Mouse (Mus musculus): ENCODE data around the gene Vps37d. TPM values are rescaled to one million over a fixed set of nuclear protein-coding genes. Genes with fewer than 3 reads are reported as not detected.
A peak's percentile ranks its signal among the peaks of the same experiment; 100 is the strongest.
"Not testable (repeated sequence)": the region's sequence is repeated elsewhere in the genome, so short reads cannot be mapped to it uniquely, and the experiment has no call there.

Gene Vps37d
- polyA plus RNA-seq, 1 experiment from 2014 or later = 7.1 TPM

GRCm38 (mm10) chr5:135070448-135070847 lies 7.6 kb downstream of the Vps37d start:
- Histone ChIP-seq H3K4me3 (no peak overlapping the region), H3K27ac (no peak overlapping the region), H3K27me3 (ENCODE audit: insufficient read depth, poor library complexity, severe bottlenecking) (peaks cover 11% of the 10 kb centered on the region), H3K9me3 (no peaks in the 10 kb centered on the region), H3K36me3 (peaks cover 29% of the 10 kb centered on the region), H3K4me1 (peaks cover 19% of the 10 kb centered on the region)
- WGBS = 76% methylated on average over 3 of the region's 3 CpGs
- no peak for DNase-seq (ENCODE audit: low spot score)

GRCm38 (mm10) chr5:135066008-135066407 lies 12.1 kb downstream of the Vps37d start:
- Histone ChIP-seq H3K4me3 (no peak overlapping the region), H3K36me3 (peaks cover 40% of the 10 kb centered on the region), H3K9me3 (no peaks in the 10 kb centered on the region), H3K27me3 (ENCODE audit: insufficient read depth, poor library complexity, severe bottlenecking) (no peaks in the 10 kb centered on the region), H3K27ac (no peak overlapping the region), H3K4me1 (peaks cover 22% of the 10 kb centered on the region; the same call in 1 of the 2 replicates)
- 86% methylated on average over 3 of the region's 3 CpGs for WGBS
- no peak for DNase-seq (ENCODE audit: low spot score)

- not testable (repeated sequence) for H3K27me3 ChIP-seq (ENCODE audit: insufficient read depth, poor library complexity, severe bottlenecking); DNase-seq (ENCODE audit: low spot score); H3K9me3 ChIP-seq
- Histone ChIP-seq H3K36me3 (peaks cover 50% of the 10 kb centered on the region), H3K4me3 (peak within 1 kb of the TSS; percentile 86), H3K27ac (peak within 1 kb of the TSS; percentile 88), H3K4me1 (peaks cover 22% of the 10 kb centered on the region; the same call in 1 of the 2 replicates)
- 70% methylated on average over 9 of the region's 9 CpGs for WGBS
Observed at GRCm38 (mm10) chr5:135064909-135065446, 13.1 kb downstream of the Vps37d start, which contains the start of gene Bud23. TSS of gene Bud23 (minus strand) at chr5:135064959.

- Histone ChIP-seq H3K27ac (peak overlapping the region; percentile 88), H3K36me3 (peaks cover 56% of the 10 kb centered on the region), H3K4me3 (peak overlapping the region; percentile 86), H3K9me3 (no peaks in the 10 kb centered on the region), H3K27me3 (ENCODE audit: insufficient read depth, poor library complexity, severe bottlenecking) (no peaks in the 10 kb centered on the region), H3K4me1 (peaks cover 22% of the 10 kb centered on the region; the same call in 1 of the 2 replicates)
- DNase-seq (ENCODE audit: low spot score) = no peak
- under 1% methylated on average over 40 of the region's 40 CpGs for WGBS
Observed at GRCm38 (mm10) chr5:135064382-135064766, 13.7 kb downstream of the Vps37d start.

DNA sequence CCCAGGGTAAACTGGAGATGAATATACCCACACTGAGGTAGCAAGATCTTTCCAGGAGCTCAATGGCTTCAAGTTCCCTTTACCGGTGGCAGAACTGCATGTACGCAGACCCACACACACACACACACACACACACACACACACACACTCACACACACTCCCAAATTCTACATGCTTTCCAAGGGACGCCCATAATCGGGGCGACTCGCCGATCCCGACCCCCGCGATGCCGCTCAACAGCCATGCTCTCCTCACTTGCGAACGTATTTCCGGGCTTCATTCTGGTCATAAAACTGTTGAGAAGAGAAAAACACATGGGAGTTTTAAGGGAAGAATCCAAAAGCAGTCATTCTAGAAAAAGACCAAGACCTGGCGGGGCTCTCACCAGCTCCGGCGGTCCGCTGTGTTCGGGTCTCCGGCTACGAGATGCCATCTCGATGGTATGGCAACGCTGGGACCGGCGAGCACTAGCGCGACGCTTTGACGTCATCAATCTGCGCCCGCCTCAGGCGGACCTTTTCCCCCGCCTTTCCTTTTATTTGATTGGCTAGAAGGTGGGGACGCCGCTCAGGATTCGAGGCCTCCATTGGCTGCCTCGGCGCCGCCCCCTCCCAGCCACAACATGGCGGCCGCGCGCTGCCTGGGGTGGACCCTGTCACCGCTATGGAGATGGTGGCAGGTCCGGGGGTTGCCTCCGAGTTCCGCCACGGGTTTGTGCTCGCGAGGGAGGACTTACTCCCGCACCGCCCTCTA lies 14.3 kb downstream of the Vps37d start, which contains the start of gene Dnajc30:
TSS of gene Dnajc30 (plus strand) at position 574 of the 753 bp plus-strand sequence.
- H3K4me3 ChIP-seq = peak within 1 kb of the TSS; percentile 86
- no peaks in the 10 kb centered on the region for H3K27me3 ChIP-seq (ENCODE audit: insufficient read depth, poor library complexity, severe bottlenecking)
- H3K27ac ChIP-seq = peak within 1 kb of the TSS; percentile 88
- under 1% methylated on average over 52 of the region's 52 CpGs for WGBS
- DNase-seq (ENCODE audit: low spot score) = peak; percentile 98
- H3K36me3 ChIP-seq = peaks cover 62% of the 10 kb centered on the region
- peaks cover 22% of the 10 kb centered on the region; the same call in 1 of the 2 replicates for H3K4me1 ChIP-seq
- H3K9me3 ChIP-seq = no peaks in the 10 kb centered on the region

DNA sequence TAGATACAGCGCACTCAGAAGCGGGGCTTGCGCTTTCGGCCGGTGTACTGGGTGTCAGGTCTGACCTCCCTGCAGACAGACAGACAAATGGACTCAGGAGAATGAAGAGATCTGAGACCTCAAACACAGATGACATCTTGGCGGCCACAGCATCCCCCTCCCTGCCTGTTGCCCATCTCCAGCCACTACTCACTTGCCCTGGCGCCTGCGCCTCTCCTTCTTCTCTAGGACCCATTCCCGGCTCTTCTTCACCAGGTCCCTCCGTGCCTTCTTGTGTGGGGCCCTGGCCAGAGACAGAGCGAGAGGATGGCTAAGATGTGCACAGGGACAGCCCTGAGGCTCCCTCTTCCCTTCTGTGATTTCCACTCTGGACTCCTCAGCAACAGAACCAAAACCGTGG lies 24.7 kb downstream of the Vps37d start:
- Histone ChIP-seq H3K36me3 (peaks cover 87% of the 10 kb centered on the region), H3K27ac (no peak overlapping the region)

GRCm38 (mm10) chr5:135049268-135049667 lies 28.8 kb downstream of the Vps37d start:
- H3K4me1 ChIP-seq; DNase-seq (ENCODE audit: low spot score); H3K27me3 ChIP-seq (ENCODE audit: insufficient read depth, poor library complexity, severe bottlenecking); H3K4me3 ChIP-seq; H3K9me3 ChIP-seq; H3K27ac ChIP-seq: not testable (repeated sequence)
- H3K36me3 ChIP-seq = peaks cover 75% of the 10 kb centered on the region
- 88% methylated on average over 6 of the region's 6 CpGs for WGBS

More for the DNA sequence above, 24.7 kb downstream of the Vps37d start:
- no peaks in the 10 kb centered on the region for H3K4me1 ChIP-seq
- DNase-seq (ENCODE audit: low spot score) = peak; percentile 74
- no peak overlapping the region for H3K4me3 ChIP-seq
- WGBS = 74% methylated on average over 12 of the region's 12 CpGs
- H3K27me3 ChIP-seq (ENCODE audit: insufficient read depth, poor library complexity, severe bottlenecking) = no peaks in the 10 kb centered on the region
- H3K9me3 ChIP-seq = no peaks in the 10 kb centered on the region

DNA sequence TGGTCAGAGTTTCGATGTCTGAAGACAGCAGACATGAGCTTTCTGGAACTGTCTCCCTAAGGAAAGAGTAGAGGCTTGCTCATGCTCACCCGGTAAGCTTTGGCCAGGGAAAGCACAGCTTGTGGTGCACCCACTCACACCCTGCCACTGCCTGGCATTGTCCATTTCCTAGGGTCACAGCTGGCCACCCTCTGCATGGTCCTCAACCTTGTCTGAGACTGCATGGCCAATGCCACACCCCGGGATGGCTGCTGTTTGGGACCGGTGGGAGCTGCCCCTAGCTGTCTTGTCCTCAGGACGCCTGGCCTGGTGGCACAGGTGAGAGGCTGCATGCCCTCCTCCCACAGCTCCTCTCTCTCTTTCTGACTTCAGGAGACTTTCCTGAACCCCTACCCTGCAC lies 29.5 kb downstream of the Vps37d start:
- H3K27me3 ChIP-seq (ENCODE audit: insufficient read depth, poor library complexity, severe bottlenecking) = no peaks in the 10 kb centered on the region
- no peaks in the 10 kb centered on the region for H3K9me3 ChIP-seq
- no peak overlapping the region for H3K27ac ChIP-seq
- 87% methylated on average over 5 of the region's 5 CpGs for whole genome bisulfite sequencing
- DNase-seq (ENCODE audit: low spot score) = peak; percentile 69
- H3K4me3 ChIP-seq = no peak overlapping the region
- no peaks in the 10 kb centered on the region for H3K4me1 ChIP-seq
- peaks cover 71% of the 10 kb centered on the region for H3K36me3 ChIP-seq

DNA sequence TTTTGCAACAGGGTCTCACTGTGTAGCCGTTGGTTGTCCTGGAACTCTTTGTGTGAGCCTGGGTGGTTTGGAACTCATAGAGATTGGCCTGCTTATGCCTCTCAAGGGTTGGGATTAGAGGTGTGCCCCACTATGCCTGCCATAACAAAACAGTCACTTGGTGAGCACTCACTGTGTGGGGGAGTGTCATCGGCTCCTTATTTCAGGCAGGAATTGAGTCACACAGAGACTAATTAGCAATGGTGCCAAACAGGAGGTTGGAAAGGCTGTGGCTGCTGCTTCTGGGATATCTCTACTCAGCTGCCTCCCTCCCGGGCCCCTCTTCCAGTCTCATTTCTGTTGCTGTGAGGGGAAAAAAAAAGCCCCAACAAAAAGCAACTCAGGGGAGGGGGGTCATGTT lies 33.5 kb downstream of the Vps37d start:
- H3K4me3 ChIP-seq = no peak overlapping the region
- no peaks in the 10 kb centered on the region for H3K9me3 ChIP-seq
- no peaks in the 10 kb centered on the region for H3K27me3 ChIP-seq (ENCODE audit: insufficient read depth, poor library complexity, severe bottlenecking)
- WGBS = 85% methylated on average over 3 of the region's 3 CpGs
- peaks cover 57% of the 10 kb centered on the region for H3K36me3 ChIP-seq
- H3K27ac ChIP-seq = no peak overlapping the region
- H3K4me1 ChIP-seq = peaks cover 24% of the 10 kb centered on the region
- DNase-seq (ENCODE audit: low spot score) = no peak

DNA sequence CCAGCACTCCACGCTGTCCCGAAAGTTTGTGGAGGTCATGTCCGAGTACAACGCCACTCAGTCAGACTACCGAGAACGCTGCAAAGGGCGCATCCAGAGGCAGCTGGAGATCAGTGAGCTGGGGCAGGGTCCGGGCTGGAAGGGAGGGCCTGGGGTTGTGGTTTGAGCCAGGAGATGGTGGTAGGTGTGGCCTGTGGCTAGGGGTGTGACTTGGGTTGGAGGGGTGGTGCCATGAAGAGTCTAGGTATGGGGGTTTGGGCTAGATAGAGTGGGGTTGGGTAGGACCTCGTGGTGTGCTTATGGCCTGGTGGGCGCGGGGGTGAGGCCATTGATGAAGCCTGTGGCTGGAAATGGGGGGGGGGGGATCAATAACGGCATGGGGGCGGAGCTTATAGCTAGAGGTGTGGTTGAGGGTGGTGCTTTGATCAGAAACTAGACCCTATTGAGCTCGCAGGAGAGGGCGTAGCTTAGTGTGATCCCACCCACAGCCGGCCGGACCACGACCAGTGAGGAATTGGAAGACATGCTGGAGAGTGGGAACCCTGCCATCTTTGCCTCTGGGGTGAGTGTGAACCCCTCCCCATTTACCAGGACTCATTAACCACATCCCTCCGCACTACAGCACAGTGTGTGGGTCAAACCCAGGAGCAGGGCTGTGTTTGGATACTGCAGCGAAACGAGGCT lies 35.8 kb downstream of the Vps37d start:
- no peak for DNase-seq (ENCODE audit: low spot score)
- 28% methylated on average over 20 of the region's 21 CpGs for WGBS
- H3K27ac ChIP-seq = no peak overlapping the region
- no peaks in the 10 kb centered on the region for H3K9me3 ChIP-seq
- H3K27me3 ChIP-seq (ENCODE audit: insufficient read depth, poor library complexity, severe bottlenecking) = no peaks in the 10 kb centered on the region
- H3K4me1 ChIP-seq = peaks cover 33% of the 10 kb centered on the region
- peaks cover 58% of the 10 kb centered on the region for H3K36me3 ChIP-seq
- peak overlapping the region; percentile 30 for H3K4me3 ChIP-seq

GRCm38 (mm10) chr5:135040777-135041176 lies 37.3 kb downstream of the Vps37d start:
- DNase-seq (ENCODE audit: low spot score) = no peak
- Histone ChIP-seq H3K36me3 (peaks cover 61% of the 10 kb centered on the region), H3K27ac (peak overlapping the region; percentile 73), H3K4me1 (peaks cover 33% of the 10 kb centered on the region), H3K9me3 (no peaks in the 10 kb centered on the region), H3K27me3 (ENCODE audit: insufficient read depth, poor library complexity, severe bottlenecking) (no peaks in the 10 kb centered on the region), H3K4me3 (peak overlapping the region; percentile 19)
- 33% methylated on average over 11 of the region's 11 CpGs for WGBS

DNA sequence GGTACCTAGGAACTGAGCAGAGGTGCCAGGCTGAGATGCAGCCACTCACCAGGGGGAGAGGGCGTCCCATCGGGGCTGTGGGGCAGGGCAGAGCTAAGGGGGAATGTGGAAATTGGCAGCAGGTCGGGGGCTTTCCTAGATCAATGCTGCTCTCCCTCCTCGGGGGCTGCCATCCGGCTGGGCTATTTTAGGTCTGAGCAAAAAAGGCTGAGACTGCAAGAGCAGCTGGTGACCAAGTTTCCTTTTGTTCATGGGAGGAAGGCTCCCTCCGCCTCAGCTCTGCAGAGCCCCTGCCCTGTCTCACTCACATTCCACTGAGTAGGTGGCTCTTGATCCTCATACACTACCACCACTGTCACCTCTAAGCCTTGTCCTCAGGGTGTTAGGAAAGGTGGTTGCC lies 38.0 kb downstream of the Vps37d start:
- H3K4me1 ChIP-seq = peaks cover 38% of the 10 kb centered on the region
- H3K4me3 ChIP-seq = no peak overlapping the region; the same call in 1 of the 2 replicates
- H3K9me3 ChIP-seq = no peaks in the 10 kb centered on the region
- peaks cover 54% of the 10 kb centered on the region for H3K36me3 ChIP-seq
- 31% methylated on average over 6 of the region's 6 CpGs for WGBS
- peak overlapping the region; percentile 73 for H3K27ac ChIP-seq
- H3K27me3 ChIP-seq (ENCODE audit: insufficient read depth, poor library complexity, severe bottlenecking) = no peaks in the 10 kb centered on the region
- DNase-seq (ENCODE audit: low spot score) = no peak

- no peak for DNase-seq (ENCODE audit: low spot score)
- Histone ChIP-seq H3K4me3 (no peak overlapping the region), H3K27me3 (ENCODE audit: insufficient read depth, poor library complexity, severe bottlenecking) (no peaks in the 10 kb centered on the region), H3K9me3 (no peaks in the 10 kb centered on the region), H3K27ac (peak overlapping the region; percentile 57; the same call in 1 of the 2 replicates), H3K4me1 (peaks cover 38% of the 10 kb centered on the region), H3K36me3 (peaks cover 49% of the 10 kb centered on the region)
- WGBS = 84% methylated on average over 9 of the region's 9 CpGs
Observed at GRCm38 (mm10) chr5:135039541-135039940, 38.5 kb downstream of the Vps37d start.
